Mouse (Mus musculus) cerebellum, adult 2 months (tissue): Measurements from ENCODE around the gene Adgrl1. TPM values are rescaled to one million over a fixed set of nuclear protein-coding genes. Genes with fewer than 3 reads are reported as not detected.
A peak's percentile ranks its signal among the peaks of the same experiment; 100 is the strongest.

ENCODE experiments used
- DNase-seq, 2 experiments: peaks; one replicate each; pipeline ENCODE4 v3.0.0; 2021
- H3K27ac ChIP-seq: fragments of 200-500 bp; 2 replicates; pipeline ENCODE4 v1.5.1; 2012; ENCODE audit warnings: low read length, control low read depth, inconsistent platforms; ENCODE audit not compliant: insufficient read depth
- H3K27me3 ChIP-seq: fragments of 200-500 bp; 2 replicates; pipeline ENCODE4 v1.6.1; 2012; ENCODE audit warnings: inconsistent platforms, mild to moderate bottlenecking, low read length, moderate library complexity; ENCODE audit not compliant: control insufficient read depth, insufficient read depth
- H3K4me1 ChIP-seq: fragments of 200-500 bp; 2 replicates; pipeline ENCODE4 v1.6.1; 2011; ENCODE audit warnings: low read length; ENCODE audit not compliant: control insufficient read depth, insufficient read depth
- H3K4me3 ChIP-seq: fragments of 200-500 bp; replicated peaks from 2 replicates; pipeline ENCODE3; 2011; ENCODE audit warnings: mild to moderate bottlenecking, low read depth, low read length, control low read depth; ENCODE audit not compliant: insufficient read depth
- CTCF ChIP-seq: fragments of 200-500 bp; IDR thresholded peaks from 2 replicates; pipeline ENCODE4 v1.5.1; 2011; ENCODE audit warnings: low read depth, mild to moderate bottlenecking, control low read depth, low read length, moderate library complexity, borderline replicate concordance; ENCODE audit not compliant: insufficient read depth
- POLR2A ChIP-seq: fragments of 200-500 bp; IDR thresholded peaks from 2 replicates; pipeline ENCODE4 v1.6.1; 2011; ENCODE audit warnings: low read length, control low read depth, borderline replicate concordance; ENCODE audit not compliant: insufficient read depth
- WGBS: fragments of 180-500 bp; shearing (Covaris S2); methylation state at CpG from one replicate; pipeline ENCODE4 v1.1.7; 2018; 5-methylcytosine and 5-hydroxymethylcytosine counted together
- polyA plus RNA-seq: library from polyadenylated mRNA; depleted of rRNA; stranded (reverse); fragments of >200 nt; gene quantifications from 2 replicates; pipeline ENCODE4 v1.2.3, GENCODE M21; 2012

Gene Adgrl1
- polyA plus RNA-seq, 1 experiment = 164 TPM

DNA sequence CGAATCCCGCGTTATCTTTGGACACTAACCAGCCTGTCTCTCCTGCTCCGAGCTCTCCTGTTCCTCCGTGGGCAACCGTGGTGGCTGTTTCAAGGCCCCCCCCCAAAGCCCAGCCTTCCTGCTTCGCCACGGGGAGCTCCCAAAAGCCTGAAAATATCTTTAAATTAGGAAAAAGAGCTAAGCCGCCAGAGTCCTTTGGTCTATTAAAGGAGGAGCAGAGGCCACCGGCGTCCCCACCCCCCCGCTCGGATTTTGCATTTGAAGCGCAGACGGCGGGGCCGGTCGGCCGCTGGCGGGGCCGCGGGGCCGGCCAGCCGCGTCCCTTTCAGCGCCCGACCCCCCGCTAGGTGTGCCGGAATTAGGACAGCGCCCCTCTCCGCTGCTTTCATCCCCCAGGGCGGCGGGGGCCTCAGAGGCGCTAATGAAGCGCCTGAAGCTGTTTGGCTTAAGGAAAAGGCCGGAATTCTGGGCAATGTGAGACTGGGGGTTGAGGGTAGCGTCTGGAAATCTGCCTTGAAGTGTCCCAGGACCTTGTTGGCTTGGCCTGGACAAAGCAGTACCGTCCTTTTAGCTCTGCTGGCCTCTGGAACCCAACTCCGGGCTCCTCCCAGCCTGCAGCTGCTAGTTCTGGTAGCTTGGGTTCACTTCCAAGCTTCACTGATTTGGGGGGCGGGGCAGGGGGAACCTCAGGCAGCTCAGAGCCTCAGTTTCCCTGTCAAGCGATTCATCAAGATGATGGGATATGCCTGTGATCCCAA lies 23.6 kb upstream of the Adgrl1 start:
- H3K27me3 ChIP-seq = no peaks in the 10 kb centered on the region
- peak overlapping the region; percentile 30; the same call in 1 of the 2 replicates for H3K27ac ChIP-seq
- WGBS = 5% methylated on average over 41 of the region's 41 CpGs
- H3K4me1 ChIP-seq = 0 out of 2 replicates have a peak, but pooled peaks cover 3% of the 10 kb centered on the region
- TF ChIP-seq POLR2A (no peak), CTCF (no peak)
- peak; percentile 22 to 37 for DNase-seq
- H3K4me3 ChIP-seq = peak overlapping the region; percentile 86

GRCm38 (mm10) chr8:83876838-83877223 lies 23.1 kb upstream of the Adgrl1 start:
- H3K4me1 ChIP-seq = 0 out of 2 replicates have a peak, but pooled peaks cover 3% of the 10 kb centered on the region
- H3K27ac ChIP-seq = no peak overlapping the region
- TF ChIP-seq POLR2A (no peak), CTCF (no peak)
- H3K27me3 ChIP-seq = no peaks in the 10 kb centered on the region
- no peak overlapping the region for H3K4me3 ChIP-seq
- DNase-seq = peak; percentile 15 to 30
- 55% methylated on average over 10 of the region's 10 CpGs for WGBS

GRCm38 (mm10) chr8:83888409-83888808 lies 11.5 kb upstream of the Adgrl1 start:
- Histone ChIP-seq H3K27ac (no peak overlapping the region), H3K4me1 (no peaks in the 10 kb centered on the region; the same call in 1 of the 2 replicates), H3K4me3 (no peak overlapping the region), H3K27me3 (no peaks in the 10 kb centered on the region)
- TF ChIP-seq POLR2A (no peak), CTCF (no peak)
- DNase-seq = no peak
- 33% methylated on average over 2 of the region's 2 CpGs for WGBS

DNA sequence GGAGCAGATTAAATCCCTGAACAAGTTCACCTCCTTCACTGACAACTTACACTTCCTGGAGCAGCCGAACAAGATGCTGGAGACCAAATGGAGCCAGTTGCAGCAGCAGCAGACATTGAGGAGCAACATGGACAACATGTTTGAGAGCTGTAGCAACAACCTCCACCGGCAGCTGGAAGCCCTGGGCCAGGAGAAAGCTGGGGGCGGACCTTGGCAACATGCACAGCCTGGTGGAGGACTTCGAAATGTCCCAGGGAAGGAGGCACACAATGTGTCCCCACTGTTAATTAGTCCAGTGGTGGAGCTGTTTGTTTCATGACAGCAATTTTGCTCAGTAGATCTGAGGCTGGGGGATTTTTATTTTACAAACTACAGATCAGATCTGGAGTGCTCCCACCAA lies 7.8 kb upstream of the Adgrl1 start:
- H3K4me1 ChIP-seq = peaks cover 12% of the 10 kb centered on the region; the same call in 1 of the 2 replicates
- no peak for DNase-seq
- no peak overlapping the region for H3K4me3 ChIP-seq
- WGBS = 41% methylated on average over 4 of the region's 4 CpGs
- TF ChIP-seq CTCF (no peak), POLR2A (no peak)
- no peak overlapping the region for H3K27ac ChIP-seq
- H3K27me3 ChIP-seq = no peaks in the 10 kb centered on the region

- Histone ChIP-seq H3K27me3 (no peaks in the 10 kb centered on the region), H3K27ac (no peak overlapping the region), H3K4me1 (peaks cover 18% of the 10 kb centered on the region; the same call in 1 of the 2 replicates), H3K4me3 (no peak overlapping the region)
- WGBS = under 1% methylated on average over 5 of the region's 5 CpGs
- TF ChIP-seq POLR2A (no peak), CTCF (peak; percentile 95)
- DNase-seq = peak; percentile 84 to 92
Measured at GRCm38 (mm10) chr8:83893915-83894314, 6.0 kb upstream of the Adgrl1 start.

DNA sequence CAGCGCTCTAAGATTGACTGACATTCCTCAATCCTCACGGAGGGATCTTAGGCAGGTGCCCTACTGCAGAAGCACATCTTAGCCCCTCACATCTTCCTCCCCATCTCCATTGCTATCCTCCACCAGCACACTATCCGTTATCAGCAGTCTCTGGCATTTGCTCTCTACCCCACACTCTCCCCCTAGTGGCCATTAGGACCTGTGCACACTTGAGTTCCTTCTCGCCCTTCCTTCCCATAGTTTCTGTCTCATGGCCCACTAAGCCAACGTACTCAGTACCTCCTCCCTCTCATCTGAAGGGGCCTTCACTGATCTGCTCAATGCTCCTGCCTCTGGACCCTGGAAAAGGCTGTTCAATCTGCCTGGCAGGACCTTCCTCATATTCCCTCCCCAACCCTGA lies 4.0 kb upstream of the Adgrl1 start:
- Histone ChIP-seq H3K4me1 (peaks cover 18% of the 10 kb centered on the region; the same call in 1 of the 2 replicates), H3K27ac (no peak overlapping the region), H3K4me3 (no peak overlapping the region), H3K27me3 (no peaks in the 10 kb centered on the region)
- TF ChIP-seq POLR2A (no peak), CTCF (peak; percentile 93)
- peak; percentile 65 to 70 for DNase-seq
- WGBS = 7% methylated on average over 5 of the region's 5 CpGs

DNA sequence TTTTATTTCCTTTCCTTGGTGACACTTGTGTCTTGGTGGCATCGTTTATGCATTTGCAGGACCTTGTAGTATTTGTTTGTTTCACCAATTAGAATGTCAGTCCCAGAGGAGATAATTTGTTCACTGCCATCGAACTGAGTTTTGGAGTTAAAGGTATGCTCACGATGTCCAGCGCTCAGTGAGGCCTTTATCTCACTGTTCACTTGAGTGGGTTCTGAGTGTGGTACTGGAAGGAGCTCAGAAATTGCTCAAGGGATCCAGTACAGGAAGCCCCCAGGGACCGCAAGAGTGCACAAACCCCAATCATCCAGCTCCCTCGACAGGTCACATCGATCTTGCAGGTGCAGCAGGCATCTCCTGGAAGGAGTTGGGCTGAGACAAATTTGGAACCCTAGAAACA lies 3.4 kb upstream of the Adgrl1 start:
- 87% methylated on average over 7 of the region's 7 CpGs for WGBS
- TF ChIP-seq CTCF (no peak), POLR2A (no peak)
- peaks cover 18% of the 10 kb centered on the region; the same call in 1 of the 2 replicates for H3K4me1 ChIP-seq

GRCm38 (mm10) chr8:83897211-83897610 lies 2.7 kb upstream of the Adgrl1 start:
- no peaks in the 10 kb centered on the region for H3K27me3 ChIP-seq
- peak; percentile 54; the same call in 1 of the 2 replicates for TF ChIP-seq POLR2A
- peak; percentile 57; the same call in 1 of the 2 replicates for TF ChIP-seq CTCF
- peak; percentile 84 for DNase-seq
- WGBS = 1% methylated on average over 26 of the region's 26 CpGs
- peak overlapping the region; percentile 75 for H3K4me3 ChIP-seq
- peaks cover 21% of the 10 kb centered on the region for H3K4me1 ChIP-seq
- peak overlapping the region; percentile 67 for H3K27ac ChIP-seq

More for the DNA sequence above, 3.4 kb upstream of the Adgrl1 start:
- Histone ChIP-seq H3K27me3 (no peaks in the 10 kb centered on the region), H3K27ac (no peak overlapping the region), H3K4me3 (no peak overlapping the region)
- no peak for DNase-seq
